Mouse (Mus musculus) heart, postnatal 0 days (tissue): ENCODE data around the gene Rps27. TPM values are rescaled to one million over a fixed set of nuclear protein-coding genes. Genes with fewer than 3 reads are reported as not detected.

Experiments used
- ATAC-seq: fragments of 200-750 bp; cut with Nextera tagmentation; 2 replicates; pipeline ENCODE4 v1.8.0; 2017; ENCODE audit warnings: low read depth, moderate number of reproducible peaks, moderate library complexity; ENCODE audit not compliant: insufficient read depth
- DNase-seq: peaks from one replicate; pipeline ENCODE4 v3.0.0-alpha.2; 2016; ENCODE audit warnings: low spot score
- H3K27ac ChIP-seq: fragments of 300-500 bp; sonication (generic); 2 replicates; pipeline ENCODE4 v1.5.1; 2014; ENCODE audit warnings: low read depth, mild to moderate bottlenecking
- H3K27me3 ChIP-seq: fragments of 300-500 bp; sonication (generic); 2 replicates; pipeline ENCODE4 v1.6.1; 2014; ENCODE audit warnings: low read length, mixed read lengths; ENCODE audit not compliant: control insufficient read depth, insufficient read depth
- H3K36me3 ChIP-seq: fragments of 300-500 bp; sonication (generic); replicated peaks from 2 replicates; pipeline ENCODE4 v1.6.1; 2014; ENCODE audit warnings: low read length, mixed read lengths; ENCODE audit not compliant: control insufficient read depth, insufficient read depth
- H3K4me1 ChIP-seq: fragments of 300-500 bp; sonication (generic); 2 replicates; pipeline ENCODE4 v1.6.1; 2014; ENCODE audit warnings: antibody characterized with exemption; ENCODE audit not compliant: control insufficient read depth, insufficient read depth
- H3K4me2 ChIP-seq: fragments of 300-500 bp; sonication (generic); 2 replicates; pipeline ENCODE4 v1.6.1; 2014; ENCODE audit warnings: low read depth, mild to moderate bottlenecking, low read length, moderate library complexity
- H3K4me3 ChIP-seq: fragments of 300-500 bp; sonication (generic); 2 replicates; pipeline ENCODE4 v1.5.1; 2014; ENCODE audit warnings: low read depth, low read length
- H3K9ac ChIP-seq: fragments of 300-500 bp; sonication (generic); replicated peaks from 2 replicates; pipeline ENCODE4 v1.6.1; 2014; ENCODE audit warnings: low read depth, low read length, mixed read lengths
- H3K9me3 ChIP-seq: fragments of 300-500 bp; sonication (generic); replicated peaks from 2 replicates; pipeline ENCODE4 v1.6.1; 2016; ENCODE audit warnings: low read length; ENCODE audit not compliant: control insufficient read depth
- CTCF ChIP-seq: IDR thresholded peaks from 2 replicates; pipeline ENCODE4 v1.5.1; 2016; ENCODE audit warnings: antibody characterized with exemption, control low read depth, low read depth
- EP300 ChIP-seq: IDR thresholded peaks from 2 replicates; pipeline ENCODE4 v1.6.1; 2016; ENCODE audit warnings: antibody characterized with exemption, low read depth
- WGBS: fragments of 180-500 bp; shearing (Covaris S2); extraction: QIAGEN DNeasy Blood & Tissue Kit; methylation state at CpG from one replicate; pipeline ENCODE4 v1.1.7; 2014; 5-methylcytosine and 5-hydroxymethylcytosine counted together
- polyA plus RNA-seq: library from polyadenylated mRNA; unstranded; fragments of >200 nt; fragmentation: Nextera tagmentation; extraction: Ambion mirVana; gene quantifications from 2 replicates; pipeline ENCODE4 v1.2.1, GENCODE M21; 2015
- total RNA-seq: library from RNA; depleted of rRNA; stranded (reverse); fragments of >200 nt; gene quantifications from 2 replicates; pipeline ENCODE4 v1.2.3, GENCODE M21; 2014; ENCODE audit warnings: low replicate concordance

Rps27 gene
- total and polyA plus RNA-seq, 2 experiments from 2014 or later: 908 to 3,347 TPM

GRCm38 (mm10) chr3:90208662-90209061, 4.8 kb downstream of the Rps27 start:
- WGBS: 86% methylated on average over 2 of the region's 2 CpGs
- Histone ChIP-seq H3K4me3 (no peak overlapping the region), H3K36me3 (peaks cover 46% of the 10 kb centered on the region), H3K27me3 (no peaks in the 10 kb centered on the region), H3K27ac (peak overlapping the region; percentile 39; the same call in 1 of the 2 replicates), H3K9me3 (no peaks in the 10 kb centered on the region), H3K4me1 (peaks cover 15% of the 10 kb centered on the region), H3K9ac (no peak overlapping the region), H3K4me2 (no peak overlapping the region)
- ATAC-seq: no peak
- DNase-seq: no peak
- TF ChIP-seq EP300 (no peak), CTCF (no peak)

GRCm38 (mm10) chr3:90204582-90204981, 8.9 kb downstream of the Rps27 start:
- no peak overlapping the region for H3K27ac ChIP-seq
- H3K9me3 ChIP-seq: no peaks in the 10 kb centered on the region
- 93% methylated on average over 2 of the region's 2 CpGs for WGBS
- no peak overlapping the region for H3K9ac ChIP-seq
- ATAC-seq (no peak), DNase-seq (no peak)
- H3K36me3 ChIP-seq: peaks cover 17% of the 10 kb centered on the region; the same call in 1 of the 2 replicates
- H3K4me3 ChIP-seq: no peak overlapping the region
- TF ChIP-seq CTCF: no peak
- no peak for TF ChIP-seq EP300
- H3K27me3 ChIP-seq: no peaks in the 10 kb centered on the region
- H3K4me2 ChIP-seq: no peak overlapping the region
- no peaks in the 10 kb centered on the region for H3K4me1 ChIP-seq

GRCm38 (mm10) chr3:90203619-90204018, 9.8 kb downstream of the Rps27 start:
- Histone ChIP-seq H3K9me3 (no peaks in the 10 kb centered on the region), H3K27me3 (no peaks in the 10 kb centered on the region), H3K4me1 (no peaks in the 10 kb centered on the region), H3K4me3 (no peak overlapping the region), H3K36me3 (peaks cover 11% of the 10 kb centered on the region; the same call in 1 of the 2 replicates), H3K4me2 (no peak overlapping the region), H3K9ac (no peak overlapping the region), H3K27ac (peak overlapping the region; percentile 36; the same call in 1 of the 2 replicates)
- WGBS: 19% methylated on average over 5 of the region's 5 CpGs
- DNase-seq (peak; percentile 44), ATAC-seq (peak; percentile 83)
- TF ChIP-seq CTCF: no peak
- TF ChIP-seq EP300: no peak

GRCm38 (mm10) chr3:90202884-90203283, 10.6 kb downstream of the Rps27 start:
- no peak for TF ChIP-seq EP300
- TF ChIP-seq CTCF: no peak
- WGBS: 79% methylated on average over 1 of the region's 1 CpGs
- Histone ChIP-seq H3K4me3 (no peak overlapping the region), H3K4me1 (no peaks in the 10 kb centered on the region), H3K36me3 (peaks cover 3% of the 10 kb centered on the region; the same call in 1 of the 2 replicates), H3K9ac (no peak overlapping the region), H3K9me3 (no peaks in the 10 kb centered on the region), H3K27me3 (no peaks in the 10 kb centered on the region), H3K4me2 (no peak overlapping the region), H3K27ac (no peak overlapping the region)
- ATAC-seq (no peak), DNase-seq (no peak)

- 47% methylated on average over 1 of the region's 1 CpGs for WGBS
- Histone ChIP-seq H3K4me1 (no peaks in the 10 kb centered on the region), H3K4me3 (no peak overlapping the region), H3K27ac (no peak overlapping the region), H3K27me3 (no peaks in the 10 kb centered on the region), H3K9ac (no peak overlapping the region), H3K4me2 (no peak overlapping the region), H3K36me3 (no peaks in the 10 kb centered on the region), H3K9me3 (no peaks in the 10 kb centered on the region)
- DNase-seq (no peak), ATAC-seq (no peak)
- TF ChIP-seq EP300 (no peak), CTCF (no peak)
These were observed 15.9 kb downstream of the Rps27 start for GRCm38 (mm10) chr3:90197548-90197947.

GRCm38 (mm10) chr3:90195644-90196043, 17.8 kb downstream of the Rps27 start:
- WGBS: 35% methylated on average over 1 of the region's 1 CpGs
- Histone ChIP-seq H3K9me3 (no peaks in the 10 kb centered on the region), H3K36me3 (no peaks in the 10 kb centered on the region), H3K4me3 (no peak overlapping the region), H3K4me2 (no peak overlapping the region), H3K4me1 (no peaks in the 10 kb centered on the region), H3K27me3 (no peaks in the 10 kb centered on the region), H3K27ac (no peak overlapping the region), H3K9ac (no peak overlapping the region)
- no peak for TF ChIP-seq EP300
- DNase-seq (no peak), ATAC-seq (peak; percentile 68)
